Mouse (Mus musculus) MEL (cell line): ENCODE results near the gene Jarid2.

Source experiments
- CTCF ChIP-seq, 3 experiments: IDR thresholded peaks in 2 of 3; conservative IDR thresholded peaks in 1 of 3; 2 replicates each; pipeline ENCODE4 v1.5.1; 2011 to 2012; ENCODE audit warnings: low read length in 3 of 3, low read depth in 2 of 3, mild to moderate bottlenecking in 2 of 3, improper control_type of control experiment in 1 of 3, inconsistent platforms in 1 of 3, mixed read lengths in 1 of 3, moderate library complexity in 1 of 3; ENCODE audit not compliant: control insufficient read depth in 1 of 3, insufficient read depth in 1 of 3, poor library complexity in 1 of 3, severe bottlenecking in 1 of 3
- GATA1 ChIP-seq: IDR thresholded peaks from 2 replicates; pipeline ENCODE4 v1.6.1; 2011; ENCODE audit warnings: low read depth, low read length, improper control_type of control experiment
- HCFC1 ChIP-seq: IDR thresholded peaks from 2 replicates; pipeline ENCODE4 v1.6.1; 2012; ENCODE audit warnings: low read depth, mild to moderate bottlenecking, inconsistent platforms, low read length, improper control_type of control experiment, moderate library complexity

- no peak for TF ChIP-seq HCFC1
- TF ChIP-seq GATA1 = no peak
- TF ChIP-seq CTCF (IDR thresholded peaks at IDR 0.05 in 2 of 3, conservative IDR thresholded peaks at IDR 0.05 in 1 of 3; ENCODE audit: control insufficient read depth in 1 of 3, insufficient read depth in 1 of 3, low read depth in 2 of 3, low read length in 3 of 3, poor library complexity in 1 of 3, severe bottlenecking in 1 of 3) = no peak
Measured at GRCm38 (mm10) chr13:44792361-44792892, 63.2 kb downstream of the Jarid2 start.
